Mouse (Mus musculus): ENCODE results near the gene Rex2. TPM values are rescaled to one million over a fixed set of nuclear protein-coding genes. Genes with fewer than 3 reads are reported as not detected.
"Not testable (repeated sequence)": the region's sequence is repeated elsewhere in the genome, so short reads cannot be mapped to it uniquely, and the experiment has no call there.

Gene Rex2
- polyA plus RNA-seq (2015; fragmentation: Nextera tagmentation; extraction: Ambion mirVana) = not detected in 2 replicates

- not testable (repeated sequence) for ATAC-seq
- WGBS = no CpG with 5 or more reads among the region's 6 CpGs
These were observed at the start of gene Rex2 for GRCm38 (mm10) chr4:147021550-147021949. Gene Rex2, plus strand, starts transcription at chr4:147021850.

GRCm38 (mm10) chr4:146976581-146976980 is 45.1 kb upstream of the Rex2 start:
- ATAC-seq; H3K9ac ChIP-seq (replicated peaks; ENCODE audit: low read depth); H3K27ac ChIP-seq (ENCODE audit: low read length); H3K4me1 ChIP-seq (ENCODE audit: insufficient read depth, low read depth, low read length); H3K4me3 ChIP-seq (ENCODE audit: low read depth, low read length); H3K4me2 ChIP-seq (replicated peaks; ENCODE audit: low read depth, low read length); H3K9me3 ChIP-seq (ENCODE audit: low read length); H3K36me3 ChIP-seq (ENCODE audit: insufficient read depth, low read length); H3K27me3 ChIP-seq (replicated peaks; ENCODE audit: insufficient read depth, low read length); DNase-seq (ENCODE audit: low spot score): not testable (repeated sequence)
- 10% methylated on average over 2 of the region's 2 CpGs for WGBS

More at GRCm38 (mm10) chr4:147021550-147021949, at the start of gene Rex2:
- not testable (repeated sequence) for H3K9ac ChIP-seq (replicated peaks; ENCODE audit: low read depth); H3K9me3 ChIP-seq (ENCODE audit: low read length); H3K4me2 ChIP-seq (replicated peaks; ENCODE audit: low read depth, low read length); H3K27ac ChIP-seq (ENCODE audit: low read length); H3K27me3 ChIP-seq (replicated peaks; ENCODE audit: insufficient read depth, low read length); H3K36me3 ChIP-seq (ENCODE audit: insufficient read depth, low read length); H3K4me3 ChIP-seq (ENCODE audit: low read depth, low read length); H3K4me1 ChIP-seq (ENCODE audit: insufficient read depth, low read depth, low read length); DNase-seq (ENCODE audit: low spot score)

- not testable (repeated sequence) for H3K4me2 ChIP-seq (replicated peaks; ENCODE audit: low read depth, low read length); H3K36me3 ChIP-seq (ENCODE audit: insufficient read depth, low read length); H3K27ac ChIP-seq (ENCODE audit: low read length); H3K4me1 ChIP-seq (ENCODE audit: insufficient read depth, low read depth, low read length); H3K27me3 ChIP-seq (replicated peaks; ENCODE audit: insufficient read depth, low read length); H3K9me3 ChIP-seq (ENCODE audit: low read length); DNase-seq (ENCODE audit: low spot score); H3K4me3 ChIP-seq (ENCODE audit: low read depth, low read length); H3K9ac ChIP-seq (replicated peaks; ENCODE audit: low read depth); ATAC-seq
- WGBS = no CpG with 5 or more reads among the region's 1 CpGs
These were observed 3.2 kb upstream of the Rex2 start for GRCm38 (mm10) chr4:147018400-147018799.

- H3K27me3 ChIP-seq (replicated peaks; ENCODE audit: insufficient read depth, low read length); H3K27ac ChIP-seq (ENCODE audit: low read length); ATAC-seq; H3K4me1 ChIP-seq (ENCODE audit: insufficient read depth, low read depth, low read length); H3K9me3 ChIP-seq (ENCODE audit: low read length); H3K4me2 ChIP-seq (replicated peaks; ENCODE audit: low read depth, low read length); H3K36me3 ChIP-seq (ENCODE audit: insufficient read depth, low read length); H3K4me3 ChIP-seq (ENCODE audit: low read depth, low read length); H3K9ac ChIP-seq (replicated peaks; ENCODE audit: low read depth); DNase-seq (ENCODE audit: low spot score): not testable (repeated sequence)
- 44% methylated on average over 1 of the region's 1 CpGs for WGBS
These were observed 4.7 kb downstream of the Rex2 start for GRCm38 (mm10) chr4:147026374-147026773.

- H3K27ac ChIP-seq (ENCODE audit: low read length); H3K4me1 ChIP-seq (ENCODE audit: insufficient read depth, low read depth, low read length); H3K9me3 ChIP-seq (ENCODE audit: low read length); H3K4me2 ChIP-seq (replicated peaks; ENCODE audit: low read depth, low read length); DNase-seq (ENCODE audit: low spot score); H3K36me3 ChIP-seq (ENCODE audit: insufficient read depth, low read length); H3K4me3 ChIP-seq (ENCODE audit: low read depth, low read length); H3K9ac ChIP-seq (replicated peaks; ENCODE audit: low read depth); H3K27me3 ChIP-seq (replicated peaks; ENCODE audit: insufficient read depth, low read length): not testable (repeated sequence)
- ATAC-seq = peak; percentile 8; the same call in 1 of the 2 replicates
- 90% methylated on average over 1 of the region's 2 CpGs for WGBS
These were observed 9.8 kb downstream of the Rex2 start for GRCm38 (mm10) chr4:147031308-147032036.

GRCm38 (mm10) chr4:147063768-147064167 is 42.1 kb downstream of the Rex2 start:
- H3K9ac ChIP-seq (replicated peaks; ENCODE audit: low read depth); H3K4me3 ChIP-seq (ENCODE audit: low read depth, low read length); H3K9me3 ChIP-seq (ENCODE audit: low read length); H3K4me2 ChIP-seq (replicated peaks; ENCODE audit: low read depth, low read length); H3K36me3 ChIP-seq (ENCODE audit: insufficient read depth, low read length); H3K27ac ChIP-seq (ENCODE audit: low read length); DNase-seq (ENCODE audit: low spot score); ATAC-seq; H3K27me3 ChIP-seq (replicated peaks; ENCODE audit: insufficient read depth, low read length); H3K4me1 ChIP-seq (ENCODE audit: insufficient read depth, low read depth, low read length): not testable (repeated sequence)
- WGBS = 92% methylated on average over 2 of the region's 3 CpGs

GRCm38 (mm10) chr4:147065861-147066260 is 44.2 kb downstream of the Rex2 start:
- WGBS = 70% methylated on average over 2 of the region's 3 CpGs
- not testable (repeated sequence) for H3K36me3 ChIP-seq (ENCODE audit: insufficient read depth, low read length); H3K4me1 ChIP-seq (ENCODE audit: insufficient read depth, low read depth, low read length); H3K4me3 ChIP-seq (ENCODE audit: low read depth, low read length); H3K4me2 ChIP-seq (replicated peaks; ENCODE audit: low read depth, low read length); H3K27me3 ChIP-seq (replicated peaks; ENCODE audit: insufficient read depth, low read length); H3K9ac ChIP-seq (replicated peaks; ENCODE audit: low read depth); ATAC-seq; H3K27ac ChIP-seq (ENCODE audit: low read length); H3K9me3 ChIP-seq (ENCODE audit: low read length)
- peak; percentile 1 for DNase-seq (ENCODE audit: low spot score)

- not testable (repeated sequence) for H3K4me2 ChIP-seq (replicated peaks; ENCODE audit: low read depth, low read length); ATAC-seq; H3K4me1 ChIP-seq (ENCODE audit: insufficient read depth, low read depth, low read length); H3K4me3 ChIP-seq (ENCODE audit: low read depth, low read length); DNase-seq (ENCODE audit: low spot score); H3K9ac ChIP-seq (replicated peaks; ENCODE audit: low read depth); H3K27me3 ChIP-seq (replicated peaks; ENCODE audit: insufficient read depth, low read length); H3K36me3 ChIP-seq (ENCODE audit: insufficient read depth, low read length); H3K9me3 ChIP-seq (ENCODE audit: low read length); H3K27ac ChIP-seq (ENCODE audit: low read length)
- WGBS = 81% methylated on average over 1 of the region's 1 CpGs
These were observed 44.7 kb downstream of the Rex2 start for GRCm38 (mm10) chr4:147066380-147066779.

- H3K36me3 ChIP-seq (ENCODE audit: insufficient read depth, low read length); DNase-seq (ENCODE audit: low spot score); ATAC-seq; H3K27me3 ChIP-seq (replicated peaks; ENCODE audit: insufficient read depth, low read length); H3K4me1 ChIP-seq (ENCODE audit: insufficient read depth, low read depth, low read length); H3K27ac ChIP-seq (ENCODE audit: low read length); H3K9ac ChIP-seq (replicated peaks; ENCODE audit: low read depth); H3K4me3 ChIP-seq (ENCODE audit: low read depth, low read length); H3K9me3 ChIP-seq (ENCODE audit: low read length); H3K4me2 ChIP-seq (replicated peaks; ENCODE audit: low read depth, low read length): not testable (repeated sequence)
- WGBS = 59% methylated on average over 2 of the region's 2 CpGs
These were observed 74.0 kb downstream of the Rex2 start for GRCm38 (mm10) chr4:147095641-147096040.

Measured in lung, postnatal 0 days (tissue).